Mouse (Mus musculus): ENCODE results near the gene Lman2. TPM values are rescaled to one million over a fixed set of nuclear protein-coding genes. Genes with fewer than 3 reads are reported as not detected.

Gene Lman2
- polyA plus RNA-seq, 1 experiment from 2014 or later, result 56.6 TPM

DNA sequence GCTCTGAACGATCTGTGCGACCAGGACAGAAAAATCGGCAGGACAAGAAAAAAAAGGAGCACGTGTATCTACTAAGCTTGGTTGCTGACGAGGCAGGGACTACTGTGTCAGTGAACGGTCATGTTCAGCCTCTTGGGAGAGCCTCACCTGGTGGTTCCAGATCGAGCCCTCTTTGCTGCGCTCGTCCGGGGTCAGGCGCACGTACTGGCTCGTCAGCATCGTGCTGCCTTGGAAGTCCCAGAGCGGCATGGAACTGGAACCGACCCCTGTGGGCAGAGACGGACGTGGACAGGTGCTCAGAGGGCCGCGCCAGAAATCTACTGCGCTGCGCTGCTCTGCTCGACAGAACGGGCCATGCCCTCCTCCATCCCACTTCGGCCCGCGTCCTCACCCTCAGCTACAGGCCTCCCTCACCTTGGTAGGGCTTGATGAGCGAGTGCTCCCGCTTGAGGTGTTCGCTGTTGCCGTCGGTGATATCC, 570 bp downstream of the Lman2 start:
- Histone ChIP-seq H3K4me1 (replicated peaks) (peaks cover 36% of the 10 kb centered on the region), H3K4me3 (peak overlapping the region; percentile 95), H3K4me2 (peak overlapping the region; percentile 96), H3K27ac (replicated peaks) (peak overlapping the region; percentile 92), H3K9me3 (no peaks in the 10 kb centered on the region), H3K36me3 (peaks cover 34% of the 10 kb centered on the region), H3K27me3 (peaks cover 8% of the 10 kb centered on the region), H3K9ac (peak overlapping the region; percentile 95)
- ATAC-seq (ENCODE audit: low read depth), result peak; percentile 64
- 1% methylated on average over 32 of the region's 32 CpGs for WGBS

DNA sequence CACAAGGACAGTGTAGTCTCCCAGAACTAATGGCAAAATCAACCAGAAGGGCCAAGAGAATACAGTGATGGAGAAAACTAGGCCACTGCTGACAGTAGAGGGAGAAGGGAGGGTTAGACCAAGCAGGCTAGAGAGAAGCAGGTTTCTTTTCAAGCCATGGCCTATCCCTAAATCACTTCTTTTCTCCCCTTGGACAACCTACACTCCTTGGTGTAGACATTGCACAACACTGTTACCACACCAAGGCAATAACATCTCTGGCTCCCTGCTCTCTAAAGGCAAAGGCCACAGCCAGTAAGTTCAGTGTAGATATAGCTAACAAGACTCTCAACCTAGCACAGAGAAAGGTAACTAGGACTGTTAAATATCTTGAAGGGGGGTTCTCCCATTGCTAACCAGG, 1.4 kb downstream of the Lman2 start:
- Histone ChIP-seq H3K4me1 (replicated peaks) (peaks cover 36% of the 10 kb centered on the region), H3K27ac (replicated peaks) (no peak overlapping the region)

DNA sequence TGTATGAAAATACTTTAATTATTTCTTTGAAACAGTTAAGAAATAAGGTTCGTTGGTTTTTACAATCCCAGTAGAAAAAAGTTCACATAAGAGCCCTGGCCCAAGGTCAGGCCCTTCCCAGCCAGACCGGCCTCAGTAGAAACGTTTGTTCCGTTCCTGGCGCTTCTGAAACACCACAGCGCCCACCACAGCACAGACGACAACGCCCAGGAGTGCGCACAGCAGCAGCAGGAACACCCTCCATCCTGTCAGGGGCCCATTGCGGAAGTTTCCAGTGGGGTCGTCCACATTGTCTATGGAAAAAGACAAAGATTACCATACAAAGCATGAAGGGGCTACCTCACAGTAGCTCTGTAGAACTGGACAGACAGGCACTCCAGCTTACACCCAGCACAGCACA, 15.8 kb downstream of the Lman2 start:
- no peak overlapping the region for H3K4me2 ChIP-seq
- no peaks in the 10 kb centered on the region for H3K9me3 ChIP-seq
- no peak overlapping the region for H3K4me3 ChIP-seq
- H3K4me1 ChIP-seq (replicated peaks), result no peaks in the 10 kb centered on the region
- H3K27ac ChIP-seq (replicated peaks), result no peak overlapping the region
- peaks cover 81% of the 10 kb centered on the region for H3K36me3 ChIP-seq
- WGBS, result 90% methylated on average over 11 of the region's 11 CpGs
- no peak for ATAC-seq (ENCODE audit: low read depth)
- H3K27me3 ChIP-seq, result no peaks in the 10 kb centered on the region
- no peak overlapping the region for H3K9ac ChIP-seq

More for the DNA sequence above, 1.4 kb downstream of the Lman2 start:
- no peak for ATAC-seq (ENCODE audit: low read depth)
- H3K4me2 ChIP-seq, result peak overlapping the region; percentile 96
- peaks cover 41% of the 10 kb centered on the region for H3K36me3 ChIP-seq
- H3K4me3 ChIP-seq, result peak overlapping the region; percentile 95
- H3K9ac ChIP-seq, result peak overlapping the region; percentile 14
- peaks cover 5% of the 10 kb centered on the region; the same call in 1 of the 2 replicates for H3K27me3 ChIP-seq
- H3K9me3 ChIP-seq, result no peaks in the 10 kb centered on the region

DNA sequence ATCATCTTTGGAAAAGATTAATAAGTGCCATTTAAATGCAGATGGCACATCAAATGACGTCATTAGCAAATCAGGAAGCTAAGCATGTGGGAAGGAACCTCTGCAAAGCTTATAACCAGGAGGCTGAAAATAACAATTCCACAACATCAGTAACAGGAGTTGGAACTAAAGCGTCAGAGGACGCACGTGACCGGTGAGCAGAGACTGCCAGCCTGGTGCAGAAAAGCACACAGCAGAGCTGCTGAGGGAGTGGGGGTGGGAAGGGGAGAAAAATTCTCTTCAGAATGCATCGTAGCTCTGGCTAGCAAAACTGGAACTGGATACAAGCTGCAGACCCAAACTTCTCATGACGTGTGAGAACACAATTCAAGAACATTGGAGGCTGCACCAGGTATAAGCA, 18.3 kb downstream of the Lman2 start:
- Histone ChIP-seq H3K36me3 (peaks cover 58% of the 10 kb centered on the region), H3K27ac (replicated peaks) (no peak overlapping the region), H3K9ac (no peak overlapping the region), H3K4me3 (no peak overlapping the region), H3K4me1 (replicated peaks) (no peaks in the 10 kb centered on the region), H3K4me2 (no peak overlapping the region), H3K9me3 (no peaks in the 10 kb centered on the region), H3K27me3 (no peaks in the 10 kb centered on the region)
- ATAC-seq (ENCODE audit: low read depth), result no peak
- WGBS, result 91% methylated on average over 7 of the region's 7 CpGs

DNA sequence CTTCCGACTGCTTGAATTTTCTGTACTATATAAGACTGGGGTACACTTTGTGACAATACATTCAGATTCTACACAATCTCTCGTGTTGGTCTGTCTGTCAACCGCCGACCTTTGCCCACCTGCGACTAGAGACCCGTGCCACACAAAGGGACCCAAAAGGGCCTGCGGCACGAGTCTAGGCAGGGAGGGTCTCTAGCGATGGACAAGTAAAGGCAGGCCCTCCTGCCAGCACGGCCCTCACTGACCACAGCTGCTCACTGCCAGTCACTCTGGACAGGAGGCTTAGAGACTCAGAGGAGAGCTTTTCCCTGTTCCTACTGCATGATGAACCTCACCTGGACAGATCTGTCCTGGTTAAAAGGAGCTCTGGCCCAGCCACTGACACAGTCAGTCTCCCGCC, 20.1 kb downstream of the Lman2 start:
- Histone ChIP-seq H3K4me2 (no peak overlapping the region), H3K4me1 (replicated peaks) (no peaks in the 10 kb centered on the region), H3K4me3 (no peak overlapping the region), H3K9ac (no peak overlapping the region), H3K27ac (replicated peaks) (no peak overlapping the region), H3K27me3 (no peaks in the 10 kb centered on the region), H3K36me3 (peaks cover 41% of the 10 kb centered on the region), H3K9me3 (no peaks in the 10 kb centered on the region)
- no peak for ATAC-seq (ENCODE audit: low read depth)
- WGBS, result 51% methylated on average over 11 of the region's 11 CpGs

DNA sequence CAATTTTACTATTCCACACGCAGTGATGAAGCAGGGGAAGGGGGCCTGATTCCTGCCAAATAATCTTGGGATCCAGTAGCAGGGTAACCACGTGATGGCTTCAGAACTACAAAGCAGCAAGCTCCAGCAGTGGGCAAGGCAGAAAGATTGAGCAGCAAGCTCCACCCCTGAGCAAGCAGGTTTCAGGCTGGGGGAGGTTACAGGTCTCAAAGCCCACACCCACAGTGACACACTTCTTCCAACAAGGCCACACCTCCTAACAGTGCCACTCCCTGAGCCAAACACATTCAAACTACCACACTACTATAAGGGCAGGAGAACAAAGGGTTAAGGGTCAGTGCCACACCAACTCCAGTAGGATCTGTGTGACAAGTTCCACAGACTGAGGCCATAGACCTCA, 23.3 kb downstream of the Lman2 start:
- no peak overlapping the region for H3K4me3 ChIP-seq
- H3K36me3 ChIP-seq, result peaks cover 9% of the 10 kb centered on the region
- no peaks in the 10 kb centered on the region for H3K27me3 ChIP-seq
- no peak for ATAC-seq (ENCODE audit: low read depth)
- H3K9ac ChIP-seq, result no peak overlapping the region
- H3K27ac ChIP-seq (replicated peaks), result no peak overlapping the region
- H3K9me3 ChIP-seq, result no peaks in the 10 kb centered on the region
- no peak overlapping the region for H3K4me2 ChIP-seq
- H3K4me1 ChIP-seq (replicated peaks), result no peaks in the 10 kb centered on the region
- 35% methylated on average over 2 of the region's 2 CpGs for WGBS

DNA sequence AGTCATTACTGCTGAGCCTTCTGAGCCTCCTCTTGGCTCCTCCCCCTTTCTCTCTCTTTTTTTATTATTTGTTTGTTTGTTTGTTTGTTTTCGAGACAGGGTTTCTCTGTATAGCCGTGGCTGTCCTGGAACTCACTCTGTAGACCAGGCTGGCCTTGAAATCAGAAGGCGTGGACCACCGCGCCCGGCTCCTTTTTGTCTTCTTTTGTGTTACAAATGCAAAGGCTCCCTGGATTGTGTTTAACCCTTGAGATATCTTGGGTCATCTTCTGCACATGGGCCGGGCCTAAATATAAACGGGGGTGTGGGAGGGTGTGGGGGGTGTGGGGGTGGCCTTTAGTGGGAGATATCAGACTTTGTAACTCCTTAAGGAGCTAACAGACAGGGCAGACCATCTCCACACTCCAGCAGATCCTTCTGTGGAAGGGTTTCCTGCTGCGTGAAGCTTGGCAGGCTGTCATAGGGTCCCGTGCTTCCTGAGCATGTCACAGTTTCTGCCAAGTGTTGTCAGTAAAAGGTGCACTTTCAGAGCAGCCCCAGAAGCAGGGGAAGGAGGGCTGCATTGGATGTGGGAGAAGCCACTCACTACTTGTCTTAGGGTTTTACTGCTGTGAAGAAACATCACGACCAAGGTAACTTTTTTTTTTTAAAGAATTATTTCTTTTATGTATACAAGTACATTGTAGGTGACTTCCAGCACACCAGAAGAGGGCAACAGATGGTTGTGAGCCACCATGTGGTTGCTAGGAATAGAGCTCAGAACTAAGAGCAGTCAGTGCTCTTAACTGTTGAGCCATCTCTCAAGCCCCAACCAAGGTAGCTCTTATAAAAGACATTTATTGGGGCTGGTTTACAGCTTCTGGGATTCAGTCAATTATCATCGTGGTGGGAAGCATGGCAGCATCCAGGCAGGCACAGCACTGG, 24.2 kb downstream of the Lman2 start:
- H3K36me3 ChIP-seq, result no peaks in the 10 kb centered on the region
- no peak overlapping the region for H3K4me3 ChIP-seq
- H3K9me3 ChIP-seq, result no peaks in the 10 kb centered on the region
- H3K9ac ChIP-seq, result no peak overlapping the region
- H3K27me3 ChIP-seq, result no peaks in the 10 kb centered on the region
- 58% methylated on average over 12 of the region's 12 CpGs for WGBS
- no peak overlapping the region for H3K27ac ChIP-seq (replicated peaks)
- H3K4me1 ChIP-seq (replicated peaks), result no peaks in the 10 kb centered on the region
- no peak for ATAC-seq (ENCODE audit: low read depth)
- H3K4me2 ChIP-seq, result no peak overlapping the region

DNA sequence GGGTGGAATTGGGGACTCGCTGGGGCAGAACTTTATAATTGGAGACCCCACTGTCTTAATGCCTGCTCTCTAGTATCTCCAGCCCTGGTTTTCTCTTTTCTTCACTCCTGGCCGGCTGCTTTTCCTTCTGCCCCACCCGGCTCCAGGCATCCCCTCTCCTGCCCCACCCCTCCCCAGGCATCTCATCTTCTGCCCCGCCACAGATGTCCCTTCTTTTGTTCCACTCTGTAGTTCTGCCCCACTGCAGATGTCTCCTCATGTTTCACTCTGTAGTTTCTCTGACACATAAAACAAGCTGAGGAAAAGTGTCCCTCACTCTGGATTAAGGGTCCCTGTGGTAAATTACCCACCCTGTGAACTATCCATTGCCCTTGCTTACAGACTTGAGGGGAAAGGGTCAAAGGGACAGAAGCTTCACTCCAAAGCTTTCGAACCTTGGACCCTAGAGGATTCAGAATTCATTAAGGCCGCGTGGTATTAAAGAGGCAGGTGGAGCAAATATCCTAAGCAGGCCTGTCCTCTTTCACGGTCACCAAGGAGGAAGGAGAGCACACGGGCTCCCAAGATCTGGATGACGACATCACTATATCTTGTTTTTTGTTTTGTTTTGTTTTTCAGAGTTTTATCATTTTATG, 25.1 kb downstream of the Lman2 start:
- H3K27ac ChIP-seq (replicated peaks), result no peak overlapping the region
- no peaks in the 10 kb centered on the region for H3K27me3 ChIP-seq
- no peak overlapping the region for H3K4me2 ChIP-seq
- no peaks in the 10 kb centered on the region for H3K9me3 ChIP-seq
- no peak overlapping the region for H3K4me3 ChIP-seq
- no peaks in the 10 kb centered on the region for H3K36me3 ChIP-seq
- no peak overlapping the region for H3K9ac ChIP-seq
- 70% methylated on average over 10 of the region's 10 CpGs for WGBS
- no peak for ATAC-seq (ENCODE audit: low read depth)
- H3K4me1 ChIP-seq (replicated peaks), result no peaks in the 10 kb centered on the region

DNA sequence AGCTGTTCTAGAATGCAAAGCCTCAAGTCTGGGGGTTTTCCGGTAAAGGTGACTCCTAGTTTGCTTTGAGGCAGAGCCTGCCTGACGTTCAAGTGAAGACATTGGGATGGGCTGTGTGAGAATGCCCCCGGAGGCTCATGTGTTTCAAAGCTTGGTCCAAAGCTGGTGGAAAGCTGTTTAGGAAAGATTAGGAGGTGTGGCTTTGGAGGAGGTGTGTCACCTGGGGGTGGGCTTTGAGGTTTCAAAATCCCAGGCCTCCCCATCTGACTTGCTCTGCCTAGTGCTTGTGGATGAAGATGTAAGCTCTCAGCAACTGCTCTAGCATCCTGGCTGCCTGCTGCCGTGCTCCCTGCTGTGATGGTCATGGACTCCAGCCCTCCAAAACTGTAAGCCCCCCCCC, 26.9 kb downstream of the Lman2 start:
- no peak for ATAC-seq (ENCODE audit: low read depth)
- Histone ChIP-seq H3K27ac (replicated peaks) (no peak overlapping the region), H3K4me3 (no peak overlapping the region), H3K36me3 (no peaks in the 10 kb centered on the region), H3K27me3 (no peaks in the 10 kb centered on the region), H3K4me1 (replicated peaks) (peaks cover 4% of the 10 kb centered on the region), H3K9ac (no peak overlapping the region), H3K4me2 (no peak overlapping the region), H3K9me3 (no peaks in the 10 kb centered on the region)
- WGBS, result 85% methylated on average over 4 of the region's 4 CpGs

DNA sequence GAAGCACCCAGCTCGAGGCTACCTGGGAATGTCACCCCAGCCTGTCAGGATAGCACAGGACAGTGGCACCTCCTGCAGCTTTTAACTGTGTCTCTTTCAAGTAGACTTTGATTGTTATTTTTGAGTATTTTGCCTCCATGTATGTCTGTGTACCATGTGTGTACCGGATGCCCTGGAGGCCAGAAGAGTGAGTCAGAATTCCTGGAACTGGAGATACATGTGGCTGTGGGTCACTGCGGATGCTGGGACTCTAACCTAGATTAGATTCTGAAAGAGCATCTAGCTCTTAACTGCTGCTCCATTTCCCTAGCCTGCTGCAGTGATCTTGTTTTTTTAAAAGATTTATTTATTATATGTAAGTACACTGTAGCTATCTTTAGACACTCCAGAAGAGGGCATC, 30.3 kb downstream of the Lman2 start:
- H3K27ac ChIP-seq (replicated peaks), result no peak overlapping the region
- WGBS, result 85% methylated on average over 3 of the region's 3 CpGs
- no peak overlapping the region for H3K9ac ChIP-seq
- no peak overlapping the region for H3K4me3 ChIP-seq
- H3K9me3 ChIP-seq, result no peaks in the 10 kb centered on the region
- no peaks in the 10 kb centered on the region for H3K27me3 ChIP-seq
- H3K36me3 ChIP-seq, result no peaks in the 10 kb centered on the region
- ATAC-seq (ENCODE audit: low read depth), result no peak
- H3K4me1 ChIP-seq (replicated peaks), result peaks cover 32% of the 10 kb centered on the region
- H3K4me2 ChIP-seq, result no peak overlapping the region

DNA sequence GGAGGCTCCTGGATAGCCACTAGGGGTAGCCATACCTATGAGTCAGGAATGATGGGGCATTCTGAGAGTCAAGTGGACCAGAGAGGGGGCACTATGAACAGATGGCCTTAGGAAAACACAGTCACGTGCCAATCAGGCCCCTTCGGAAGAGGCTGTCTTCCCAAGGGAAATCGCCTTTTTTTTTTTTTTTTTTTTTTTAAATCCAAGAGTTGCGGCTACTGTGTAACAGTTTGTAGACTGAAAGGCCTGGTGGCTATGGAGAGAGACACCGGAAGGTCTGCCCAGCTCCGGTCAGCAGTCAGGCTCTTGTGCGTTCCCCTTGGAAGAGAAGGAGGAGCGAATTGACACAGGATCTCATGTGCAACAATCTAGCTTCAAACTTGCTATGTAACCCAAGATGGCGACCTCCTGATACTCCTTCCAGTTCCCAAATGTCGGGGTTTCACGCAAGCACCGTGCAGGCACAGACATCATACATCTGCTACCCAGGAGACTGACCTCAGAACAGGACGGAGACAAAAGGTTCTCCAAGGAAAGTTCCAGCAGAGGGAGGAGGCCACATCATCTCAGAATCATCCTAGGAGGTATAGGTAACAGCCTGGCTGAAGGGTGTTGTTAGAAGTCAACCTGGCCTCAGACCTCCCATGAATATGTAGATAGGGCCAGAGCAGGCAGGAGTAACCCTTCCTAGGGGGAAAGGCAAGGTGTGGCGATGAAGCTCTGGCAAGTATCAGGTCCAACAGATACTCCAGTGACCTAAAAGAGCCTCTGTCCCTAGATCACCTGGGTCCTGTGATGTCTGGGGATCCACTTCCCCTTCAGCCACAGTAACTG, 31.8 kb downstream of the Lman2 start:
- peaks cover 36% of the 10 kb centered on the region for H3K4me1 ChIP-seq (replicated peaks)
- peaks cover 5% of the 10 kb centered on the region for H3K36me3 ChIP-seq
- H3K9ac ChIP-seq, result peak overlapping the region; percentile 68
- H3K4me2 ChIP-seq, result peak overlapping the region; percentile 92
- no peaks in the 10 kb centered on the region for H3K9me3 ChIP-seq
- H3K4me3 ChIP-seq, result peak overlapping the region; percentile 65
- peak overlapping the region; percentile 79 for H3K27ac ChIP-seq (replicated peaks)
- no peak for ATAC-seq (ENCODE audit: low read depth)
- WGBS, result 48% methylated on average over 14 of the region's 14 CpGs
- no peaks in the 10 kb centered on the region for H3K27me3 ChIP-seq
